Mouse (Mus musculus): Measurements from ENCODE around the gene Sgca.

DNA sequence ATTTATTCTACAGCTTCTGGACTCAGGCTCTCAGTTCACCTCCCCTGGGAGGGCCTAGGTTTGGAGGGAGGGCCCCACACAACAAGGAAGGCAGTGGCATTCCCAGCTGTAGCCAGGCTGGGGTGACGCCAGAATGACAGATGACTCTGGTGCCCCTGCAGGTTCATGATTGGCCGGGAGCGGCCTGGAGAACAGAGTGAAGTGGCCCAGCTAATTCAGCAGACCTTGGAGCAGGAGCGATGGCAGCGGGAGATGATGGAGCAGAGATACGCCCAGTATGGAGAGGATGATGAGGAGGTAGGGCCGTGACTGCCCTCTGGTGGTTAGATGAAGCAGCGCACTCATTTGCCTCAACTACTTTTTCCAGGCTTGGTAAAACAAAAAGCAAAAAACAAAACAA is 24.9 kb upstream of the Sgca start:
- TF ChIP-seq CTCF (IDR thresholded peaks at IDR 0.05) = peak; percentile 98; the same call in 1 of the 2 replicates
- TF ChIP-seq POLR2A (IDR thresholded peaks at IDR 0.05; ENCODE audit: insufficient read depth, low read depth, low read length) = no peak

Measured in heart, adult 2 months (tissue).